Mouse (Mus musculus): ENCODE measurements at regions not wholly inside any gene's neighbourhood (a gene's known extent, or its start where the extent isn't known, plus 50 kb on each side); places are given as distances from the start of the nearest gene placed in this dataset.

DNA sequence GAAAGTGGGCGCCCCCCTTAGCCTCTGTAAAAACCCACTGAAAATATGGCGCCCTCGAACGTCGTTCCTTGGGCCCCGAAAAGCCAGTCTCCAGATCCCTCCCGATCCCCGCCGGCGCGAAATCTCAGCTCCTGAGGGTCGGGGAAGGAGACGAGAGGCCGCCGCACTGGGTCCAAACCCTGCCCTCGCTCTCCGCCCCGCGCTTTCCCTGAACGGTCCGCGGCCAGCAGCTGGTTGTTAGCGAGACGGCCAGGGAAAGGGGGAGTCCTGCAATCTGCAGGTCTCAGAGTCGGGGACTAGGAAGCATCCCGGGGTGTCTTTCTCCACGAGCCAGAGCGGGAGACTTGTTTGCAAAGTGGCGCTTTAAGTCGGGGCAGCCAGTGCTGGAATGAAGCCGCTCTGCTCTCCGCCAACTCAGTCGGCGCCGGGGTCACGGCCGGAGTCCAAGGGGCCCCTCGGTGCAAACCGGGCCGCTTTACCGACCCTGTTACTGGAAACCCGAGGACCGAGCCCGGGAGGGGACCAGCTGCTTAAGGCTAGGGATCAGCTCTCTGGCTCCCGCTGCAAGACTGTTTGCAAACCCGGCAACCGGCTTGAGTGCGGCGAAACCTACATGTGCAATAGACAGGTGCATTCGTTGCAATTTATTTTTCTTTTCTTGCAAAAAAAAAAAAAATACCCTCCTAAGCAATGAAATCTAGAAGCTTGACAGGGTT, 73.7 kb upstream of the Tln2 start:
- Histone ChIP-seq H3K36me3 (replicated peaks) (no peaks in the 10 kb centered on the region), H3K4me2 (peak overlapping the region; percentile 84), H3K27ac (peak overlapping the region; percentile 95), H3K27me3 (replicated peaks) (peaks cover 10% of the 10 kb centered on the region; the same call in 1 of the 2 replicates), H3K9me3 (no peaks in the 10 kb centered on the region), H3K9ac (peak overlapping the region; percentile 83), H3K4me3 (peak overlapping the region; percentile 95), H3K4me1 (peaks cover 19% of the 10 kb centered on the region)
- under 1% methylated on average over 50 of the region's 50 CpGs for WGBS
- peak; percentile 62 for ATAC-seq (replicated peaks)

DNA sequence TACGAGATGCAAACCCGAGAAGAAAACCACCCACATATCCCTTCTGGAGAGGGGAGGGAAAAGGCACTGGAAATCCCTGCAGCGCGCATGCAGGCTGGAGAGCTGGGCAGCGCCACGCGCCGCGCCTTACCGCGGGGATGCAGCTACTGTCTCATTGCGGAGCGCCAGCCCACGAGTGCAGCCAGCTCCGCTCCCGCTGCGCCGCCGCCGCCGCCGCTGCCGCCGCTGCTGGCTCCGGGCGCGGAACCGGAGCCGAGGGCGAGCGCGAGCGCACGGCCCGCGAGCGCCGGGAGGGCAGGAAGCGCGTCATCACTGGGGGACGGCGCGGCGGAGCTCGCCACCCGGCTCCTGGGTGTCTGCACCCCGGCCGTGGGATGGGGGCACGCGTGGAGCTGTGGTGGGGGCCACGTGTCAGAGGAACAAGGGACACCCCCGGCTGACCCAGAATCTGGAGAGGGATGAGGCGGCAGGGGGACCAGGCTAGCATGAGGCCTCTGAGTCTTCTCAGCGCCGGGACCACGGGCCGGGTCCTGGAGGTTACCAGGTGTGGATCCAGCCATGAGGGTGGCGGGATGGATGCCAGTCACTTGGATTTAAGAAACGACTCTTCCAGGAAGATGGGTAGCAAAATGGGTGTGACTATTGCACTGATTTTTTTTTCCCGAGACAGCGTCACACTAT, 74.4 kb upstream of the Tln2 start:
- Histone ChIP-seq H3K4me2 (peak overlapping the region; percentile 84), H3K27ac (peak overlapping the region; percentile 95), H3K36me3 (replicated peaks) (no peaks in the 10 kb centered on the region), H3K4me3 (peak overlapping the region; percentile 95), H3K9me3 (no peaks in the 10 kb centered on the region), H3K27me3 (replicated peaks) (peaks cover 10% of the 10 kb centered on the region; the same call in 1 of the 2 replicates), H3K4me1 (peaks cover 19% of the 10 kb centered on the region), H3K9ac (peak overlapping the region; percentile 83)
- WGBS = 0% methylated on average over 61 of the region's 61 CpGs
- ATAC-seq (replicated peaks) = peak; percentile 88

DNA sequence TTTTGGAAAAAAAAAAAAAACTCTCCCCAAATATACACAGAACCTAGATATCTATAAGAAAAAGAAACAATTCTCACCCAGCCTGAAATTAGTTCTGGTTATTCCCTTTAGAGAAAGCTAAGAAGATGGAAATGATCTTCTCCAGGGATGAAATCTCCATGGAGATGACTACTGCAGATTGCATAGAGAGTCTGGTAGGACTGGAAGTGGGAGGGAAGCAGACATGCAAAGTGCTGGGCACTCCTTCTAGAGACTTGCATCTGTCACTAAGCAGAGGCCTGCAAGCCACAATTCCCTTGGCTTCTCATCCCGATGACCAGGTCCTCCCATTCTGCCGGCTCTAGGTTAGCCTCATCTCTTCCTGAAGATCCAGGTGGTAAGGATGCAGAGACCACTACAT, 87.3 kb upstream of the Tln2 start:
- WGBS = 87% methylated on average over 2 of the region's 2 CpGs
- H3K27ac ChIP-seq = no peak overlapping the region
- H3K4me3 ChIP-seq = no peak overlapping the region
- no peak for ATAC-seq (replicated peaks)
- no peaks in the 10 kb centered on the region for H3K4me1 ChIP-seq
- no peak overlapping the region for H3K4me2 ChIP-seq
- no peak overlapping the region for H3K9ac ChIP-seq
- no peaks in the 10 kb centered on the region for H3K9me3 ChIP-seq
- no peaks in the 10 kb centered on the region for H3K27me3 ChIP-seq (replicated peaks)
- H3K36me3 ChIP-seq (replicated peaks) = no peaks in the 10 kb centered on the region

DNA sequence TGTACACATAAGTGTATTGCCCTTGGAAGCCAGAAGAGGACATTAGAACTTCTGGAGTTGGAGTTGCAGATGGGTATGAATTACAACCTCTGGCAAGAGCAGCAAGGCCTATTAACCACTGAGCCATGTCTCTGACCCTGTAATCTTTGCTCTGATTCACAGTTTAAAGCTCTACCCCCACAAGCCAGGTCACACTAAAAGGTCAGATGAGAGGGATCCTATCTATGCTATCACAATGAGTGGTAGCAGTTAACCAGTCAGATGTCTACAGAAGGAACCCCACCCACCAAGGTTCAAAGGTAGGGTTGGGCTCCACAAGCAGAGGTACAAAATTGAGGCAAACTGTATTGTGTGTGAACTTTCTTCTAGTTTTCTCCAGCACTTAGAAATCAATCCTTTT, 94.5 kb upstream of the C2cd4b start:
- Histone ChIP-seq H3K4me2 (no peak overlapping the region), H3K9me3 (no peaks in the 10 kb centered on the region)
- ATAC-seq (replicated peaks) = no peak

DNA sequence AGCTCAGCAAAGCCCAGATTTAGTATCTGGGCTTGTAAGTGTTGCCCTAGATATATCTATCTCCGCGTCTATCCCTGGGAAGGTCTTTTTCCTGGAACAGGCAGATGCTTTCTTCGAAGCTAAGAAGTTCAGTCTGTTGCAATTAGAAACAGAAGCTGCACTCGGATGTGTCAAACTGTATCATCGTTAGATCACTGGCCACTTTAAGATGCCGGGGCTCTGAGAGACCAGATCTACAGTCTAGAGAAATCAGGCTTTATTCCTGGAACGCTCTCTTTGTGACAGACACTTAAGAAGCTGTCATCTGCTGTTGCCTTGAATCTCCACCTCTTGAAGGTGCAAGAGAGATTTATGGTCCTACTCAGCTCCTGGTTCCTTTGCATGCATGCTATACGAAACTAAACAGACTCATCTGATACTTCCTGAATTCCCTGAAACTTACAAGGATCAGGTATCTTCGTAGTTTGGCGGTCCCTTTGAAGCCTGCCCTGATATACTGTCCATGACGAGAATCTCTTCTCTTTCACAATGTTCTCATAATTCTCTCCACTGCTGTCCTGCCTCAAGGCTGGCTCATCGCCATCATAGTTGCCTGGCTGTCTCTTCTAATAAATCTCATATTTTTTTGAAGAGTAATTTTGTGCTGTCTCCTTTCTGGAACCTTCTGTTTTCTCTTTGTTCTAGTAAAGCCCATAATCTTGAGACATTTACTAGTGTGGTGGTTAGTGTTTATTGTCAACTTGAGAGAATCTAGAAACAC, 88.8 kb upstream of the C2cd4b start:
- WGBS = 87% methylated on average over 12 of the region's 12 CpGs
- no peak for ATAC-seq (replicated peaks)
- H3K27me3 ChIP-seq (replicated peaks) = no peaks in the 10 kb centered on the region

More for the DNA sequence above, 94.5 kb upstream of the C2cd4b start:
- no peak overlapping the region for H3K27ac ChIP-seq
- H3K4me1 ChIP-seq = no peaks in the 10 kb centered on the region
- H3K9ac ChIP-seq = no peak overlapping the region
- H3K27me3 ChIP-seq (replicated peaks) = no peaks in the 10 kb centered on the region
- no peak overlapping the region for H3K4me3 ChIP-seq
- H3K36me3 ChIP-seq (replicated peaks) = no peaks in the 10 kb centered on the region

DNA sequence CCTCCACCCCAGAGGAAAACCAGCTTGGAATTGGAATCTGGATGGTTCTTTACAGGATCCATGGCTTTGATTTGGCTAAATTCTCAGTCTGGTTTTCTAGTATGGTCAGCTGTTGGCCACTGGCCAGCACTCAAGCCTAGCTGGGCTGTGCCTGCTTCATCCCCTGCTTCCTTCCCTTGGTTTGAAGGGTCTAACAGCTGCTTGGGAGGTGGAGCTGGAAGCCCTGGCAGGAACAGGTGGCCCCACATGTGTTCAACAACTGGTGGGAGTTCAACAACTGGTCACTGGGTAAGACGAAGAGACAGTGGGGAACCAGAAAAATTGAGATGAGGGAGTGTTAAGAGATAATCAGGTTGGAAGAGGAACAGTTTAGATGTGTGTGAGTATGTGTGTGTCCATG, 82.3 kb upstream of the C2cd4b start:
- Histone ChIP-seq H3K27me3 (replicated peaks) (no peaks in the 10 kb centered on the region), H3K27ac (no peak overlapping the region), H3K9me3 (no peaks in the 10 kb centered on the region), H3K4me2 (no peak overlapping the region), H3K36me3 (replicated peaks) (no peaks in the 10 kb centered on the region), H3K4me1 (no peaks in the 10 kb centered on the region), H3K9ac (no peak overlapping the region), H3K4me3 (no peak overlapping the region)
- no peak for ATAC-seq (replicated peaks)
- 76% methylated on average over 1 of the region's 1 CpGs for WGBS

More for the DNA sequence above, 88.8 kb upstream of the C2cd4b start:
- H3K27ac ChIP-seq = no peak overlapping the region
- H3K9me3 ChIP-seq = no peaks in the 10 kb centered on the region
- H3K4me1 ChIP-seq = no peaks in the 10 kb centered on the region
- H3K9ac ChIP-seq = no peak overlapping the region
- H3K36me3 ChIP-seq (replicated peaks) = no peaks in the 10 kb centered on the region
- no peak overlapping the region for H3K4me2 ChIP-seq
- no peak overlapping the region for H3K4me3 ChIP-seq

DNA sequence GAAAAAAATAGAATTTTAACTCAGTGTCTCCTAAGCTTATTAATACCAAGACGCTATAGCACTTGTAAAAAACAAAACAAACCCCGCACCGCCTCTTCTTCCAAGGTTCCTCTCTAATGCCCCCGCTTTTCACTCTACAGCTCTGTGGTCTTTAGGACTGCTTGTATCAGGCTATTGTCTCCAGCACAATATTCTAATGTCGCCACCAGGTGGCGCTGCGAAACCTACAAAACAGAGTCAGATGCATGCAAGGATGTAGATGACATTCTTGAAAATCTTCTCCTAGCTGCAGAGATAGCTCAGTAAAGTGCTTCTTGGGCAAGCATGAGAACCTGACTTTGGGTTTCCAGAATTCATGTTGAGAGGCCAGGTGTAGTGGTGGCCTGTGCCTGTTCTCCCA, 75.9 kb upstream of the C2cd4b start:
- Histone ChIP-seq H3K9ac (no peak overlapping the region), H3K27me3 (replicated peaks) (no peaks in the 10 kb centered on the region), H3K4me3 (no peak overlapping the region), H3K4me1 (no peaks in the 10 kb centered on the region), H3K27ac (no peak overlapping the region), H3K4me2 (no peak overlapping the region), H3K9me3 (no peaks in the 10 kb centered on the region), H3K36me3 (replicated peaks) (no peaks in the 10 kb centered on the region)
- WGBS = 10% methylated on average over 7 of the region's 7 CpGs
- ATAC-seq (replicated peaks) = peak; percentile 65; the same call in 1 of the 2 replicates

DNA sequence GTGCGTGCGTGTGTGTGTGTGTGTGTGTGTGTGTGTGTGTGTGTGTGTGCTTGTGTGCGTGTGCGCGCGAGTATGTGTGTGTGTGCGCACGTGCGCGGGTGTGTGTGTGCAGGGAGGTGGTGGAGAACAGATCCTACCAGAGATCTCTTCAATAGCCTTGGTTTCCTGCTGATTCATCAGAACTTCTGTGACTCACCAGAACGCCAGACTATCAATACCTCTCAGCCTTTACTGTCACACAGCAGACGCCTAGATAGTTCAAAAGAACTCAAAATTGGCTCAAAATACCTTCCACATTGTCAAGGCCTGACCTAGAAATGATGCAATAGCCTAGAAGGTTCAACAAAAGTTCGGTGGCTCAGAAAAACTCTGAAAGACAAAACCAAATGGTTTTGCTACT, 66.8 kb upstream of the C2cd4b start:
- no peak for ATAC-seq (replicated peaks)
- H3K9me3 ChIP-seq = no peaks in the 10 kb centered on the region
- 90% methylated on average over 13 of the region's 13 CpGs for WGBS
- H3K27me3 ChIP-seq (replicated peaks) = no peaks in the 10 kb centered on the region
- no peaks in the 10 kb centered on the region for H3K36me3 ChIP-seq (replicated peaks)
- H3K4me2 ChIP-seq = no peak overlapping the region
- H3K4me3 ChIP-seq = no peak overlapping the region
- H3K9ac ChIP-seq = no peak overlapping the region
- no peak overlapping the region for H3K27ac ChIP-seq
- no peaks in the 10 kb centered on the region for H3K4me1 ChIP-seq

DNA sequence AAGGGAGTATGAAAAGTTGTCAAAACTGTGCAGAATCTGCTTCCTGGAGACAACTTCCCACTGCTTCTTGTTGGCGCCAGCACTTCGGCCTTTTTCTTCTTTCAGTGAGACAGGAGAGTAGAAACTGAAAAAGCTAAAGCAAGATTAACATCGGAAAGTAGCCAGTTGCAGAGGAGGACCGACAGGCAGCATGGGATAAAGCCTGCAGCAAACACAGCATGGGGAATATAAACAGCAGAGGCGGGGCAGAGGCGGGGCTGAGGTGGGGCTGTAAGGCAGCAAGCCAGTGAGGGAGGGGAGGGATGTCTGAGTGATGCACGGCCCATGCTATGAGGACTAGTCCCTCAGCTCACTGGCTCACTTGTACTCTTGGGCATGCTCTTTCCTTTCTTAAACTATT, 65.5 kb upstream of the C2cd4b start:
- Histone ChIP-seq H3K4me2 (no peak overlapping the region), H3K9ac (no peak overlapping the region), H3K27ac (no peak overlapping the region), H3K9me3 (no peaks in the 10 kb centered on the region), H3K27me3 (replicated peaks) (no peaks in the 10 kb centered on the region), H3K4me1 (no peaks in the 10 kb centered on the region), H3K36me3 (replicated peaks) (no peaks in the 10 kb centered on the region), H3K4me3 (no peak overlapping the region)
- 16% methylated on average over 7 of the region's 7 CpGs for WGBS
- ATAC-seq (replicated peaks) = no peak

DNA sequence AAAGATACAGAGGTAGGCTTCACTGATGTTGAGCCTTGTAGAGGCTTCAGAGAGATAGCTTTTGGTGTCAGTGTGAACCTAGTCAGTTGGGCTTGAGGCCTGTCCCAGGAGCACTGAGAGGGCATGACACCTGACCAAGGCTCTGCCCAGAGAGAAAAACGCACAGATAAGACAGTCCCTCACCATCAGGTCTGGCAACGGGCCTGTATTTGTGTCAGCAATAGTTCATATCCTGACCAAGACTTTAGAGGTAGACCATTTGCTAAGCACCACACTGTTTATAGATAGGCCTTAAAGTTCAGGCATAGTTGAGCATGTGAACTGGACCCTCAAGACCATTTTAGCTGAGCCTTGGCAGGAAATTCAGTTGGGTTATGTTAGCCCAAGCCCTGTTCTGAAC, 60.4 kb upstream of the C2cd4b start:
- H3K4me2 ChIP-seq = no peak overlapping the region
- ATAC-seq (replicated peaks) = no peak
- no peak overlapping the region for H3K9ac ChIP-seq
- no peaks in the 10 kb centered on the region for H3K36me3 ChIP-seq (replicated peaks)
- H3K4me3 ChIP-seq = no peak overlapping the region
- H3K9me3 ChIP-seq = no peaks in the 10 kb centered on the region
- WGBS = 86% methylated on average over 2 of the region's 2 CpGs
- H3K27me3 ChIP-seq (replicated peaks) = no peaks in the 10 kb centered on the region
- H3K27ac ChIP-seq = no peak overlapping the region
- H3K4me1 ChIP-seq = peaks cover 4% of the 10 kb centered on the region; the same call in 1 of the 2 replicates

DNA sequence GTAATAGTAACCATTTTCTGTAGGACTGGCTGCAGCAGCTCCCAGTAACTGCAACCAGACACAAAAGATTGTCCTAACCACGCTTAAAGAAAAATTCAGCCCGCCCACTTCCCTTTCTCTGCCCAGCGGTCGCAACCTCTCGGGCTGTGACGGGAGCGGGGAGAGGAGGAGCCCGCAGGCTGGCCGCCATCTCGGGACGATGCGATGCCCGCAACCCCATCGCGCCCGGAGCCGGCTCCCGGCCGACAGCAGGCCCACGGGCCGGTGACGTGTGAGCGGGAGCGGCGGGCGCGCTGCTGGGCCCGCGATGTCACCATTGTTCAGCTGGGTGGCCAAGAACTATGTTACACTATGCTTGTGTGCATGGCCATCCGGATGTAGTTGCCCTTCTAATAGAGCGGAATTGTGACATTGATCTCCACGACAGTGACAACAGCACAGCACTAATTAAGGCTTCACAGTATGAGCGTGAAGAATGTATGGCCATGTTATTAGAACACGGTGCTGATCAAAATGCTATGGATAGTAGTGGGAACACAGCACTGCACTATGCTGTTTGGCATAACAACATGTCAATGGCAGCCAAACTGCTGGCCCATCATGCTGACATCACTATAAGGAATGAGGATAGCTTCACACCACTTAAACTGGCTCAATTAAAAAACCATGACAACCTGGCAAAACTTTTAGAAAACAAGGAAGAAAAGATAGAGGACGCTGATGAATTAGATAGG, 59.2 kb upstream of the C2cd4b start:
- WGBS = 19% methylated on average over 35 of the region's 35 CpGs
- peak overlapping the region; percentile 35 for H3K4me3 ChIP-seq
- peaks cover 4% of the 10 kb centered on the region; the same call in 1 of the 2 replicates for H3K4me1 ChIP-seq
- no peaks in the 10 kb centered on the region for H3K27me3 ChIP-seq (replicated peaks)
- peak; percentile 67 for ATAC-seq (replicated peaks)
- no peaks in the 10 kb centered on the region for H3K9me3 ChIP-seq
- peak overlapping the region; percentile 47; the same call in 1 of the 2 replicates for H3K9ac ChIP-seq
- H3K27ac ChIP-seq = peak overlapping the region; percentile 46; the same call in 1 of the 2 replicates
- H3K36me3 ChIP-seq (replicated peaks) = no peaks in the 10 kb centered on the region
- peak overlapping the region; percentile 66 for H3K4me2 ChIP-seq
